Mouse (Mus musculus) intestine, embryonic 16.5 days (tissue): Measurements from ENCODE around the gene Nfu1. TPM values are rescaled to one million over a fixed set of nuclear protein-coding genes. Genes with fewer than 3 reads are reported as not detected.
"Not testable (repeated sequence)": the region's sequence is repeated elsewhere in the genome, so short reads cannot be mapped to it uniquely, and the experiment has no call there.

Experiments
- ATAC-seq: fragments of 200-750 bp; cut with Nextera tagmentation; 2 replicates; pipeline ENCODE4 v1.8.0; 2017; ENCODE audit warnings: moderate TSS enrichment, moderate library complexity
- H3K27ac ChIP-seq: fragments of 300-500 bp; sonication (generic); 2 replicates; pipeline ENCODE4 v1.5.1; 2014; ENCODE audit warnings: mild to moderate bottlenecking, low read length
- H3K27me3 ChIP-seq: fragments of 300-500 bp; sonication (generic); replicated peaks from 2 replicates; pipeline ENCODE4 v1.6.1; 2014; ENCODE audit warnings: low read length, control low read depth, mixed read lengths; ENCODE audit not compliant: control insufficient read depth, insufficient read depth
- H3K36me3 ChIP-seq: fragments of 300-500 bp; sonication (generic); 2 replicates; pipeline ENCODE4 v1.6.1; 2014; ENCODE audit warnings: low read length, control low read depth; ENCODE audit not compliant: control insufficient read depth, insufficient read depth
- H3K4me1 ChIP-seq: fragments of 300-500 bp; sonication (generic); 2 replicates; pipeline ENCODE4 v1.6.1; 2014; ENCODE audit warnings: low read length, control low read depth, mixed read lengths; ENCODE audit not compliant: control insufficient read depth, insufficient read depth
- H3K4me2 ChIP-seq: fragments of 300-500 bp; sonication (generic); 2 replicates; pipeline ENCODE4 v1.6.1; 2014; ENCODE audit warnings: low read depth, low read length, control low read depth
- H3K4me3 ChIP-seq: fragments of 300-500 bp; sonication (generic); 2 replicates; pipeline ENCODE4 v1.5.1; 2014; ENCODE audit warnings: mild to moderate bottlenecking, low read length
- H3K9ac ChIP-seq: fragments of 300-500 bp; sonication (generic); 2 replicates; pipeline ENCODE4 v1.6.1; 2014; ENCODE audit warnings: low read depth, low read length
- H3K9me3 ChIP-seq: fragments of 300-500 bp; sonication (generic); 2 replicates; pipeline ENCODE4 v1.6.1; 2016; ENCODE audit warnings: low read length, control low read depth; ENCODE audit not compliant: control insufficient read depth
- WGBS: fragments of 180-500 bp; shearing (Covaris S2); extraction: QIAGEN DNeasy Blood & Tissue Kit; methylation state at CpG from one replicate; pipeline ENCODE4 v1.1.7; 2014; 5-methylcytosine and 5-hydroxymethylcytosine counted together
- polyA plus RNA-seq: library from polyadenylated mRNA; unstranded; fragments of >200 nt; fragmentation: Nextera tagmentation; extraction: Ambion mirVana; gene quantifications from 2 replicates; pipeline ENCODE4 v1.2.1, GENCODE M21; 2015

Gene Nfu1
- polyA plus RNA-seq, 1 experiment from 2014 or later: 114 TPM

DNA sequence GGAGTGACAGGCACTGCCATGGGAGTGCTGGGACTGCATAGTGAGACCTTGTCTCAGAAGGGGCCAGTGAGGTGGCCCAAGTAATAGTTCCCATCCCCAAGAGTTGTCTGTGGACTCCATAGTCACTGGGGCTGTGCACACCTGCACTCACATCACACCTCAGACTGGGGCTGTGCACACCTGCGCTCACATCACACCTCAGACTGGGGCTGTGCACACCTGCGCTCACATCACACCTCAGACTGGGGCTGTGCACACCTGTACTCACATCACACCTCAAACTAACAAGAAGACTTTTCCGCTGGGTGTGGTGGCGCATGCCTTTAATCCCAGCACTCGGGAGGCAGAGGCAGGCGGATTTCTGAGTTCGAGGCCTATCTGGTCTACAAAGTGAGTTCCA is 39.7 kb downstream of the Nfu1 start:
- H3K27me3 ChIP-seq, H3K9ac ChIP-seq, H3K27ac ChIP-seq, ATAC-seq, H3K4me2 ChIP-seq, H3K9me3 ChIP-seq, H3K36me3 ChIP-seq, H3K4me3 ChIP-seq: not testable (repeated sequence)
- WGBS: over 99% methylated on average over 7 of the region's 7 CpGs
- peaks cover 14% of the 10 kb centered on the region for H3K4me1 ChIP-seq

DNA sequence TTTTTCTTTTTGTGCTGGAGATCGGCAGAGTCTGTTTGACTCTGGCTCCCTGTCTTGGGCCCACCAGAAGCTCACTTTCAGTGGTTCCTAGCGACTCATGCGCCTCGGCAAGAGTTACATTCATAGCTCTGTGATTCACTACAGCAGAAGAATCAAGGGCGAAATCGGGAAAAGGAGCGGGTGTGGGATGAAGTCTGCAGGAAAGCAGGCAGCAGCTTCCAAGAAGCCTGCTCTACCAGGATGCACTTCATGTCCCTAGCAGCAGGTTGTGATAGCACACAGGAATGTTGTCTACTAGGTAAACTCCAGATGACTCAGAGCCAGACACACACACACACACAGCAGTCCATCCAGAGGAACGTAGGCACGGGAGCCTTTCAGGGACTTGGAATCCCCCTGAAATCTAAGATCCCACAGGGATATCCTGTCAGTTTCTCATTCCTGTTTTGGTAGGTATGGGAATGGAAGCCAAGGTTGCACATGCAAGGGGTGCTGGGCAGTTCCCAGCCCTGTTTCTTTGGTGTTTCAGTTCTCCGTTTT is 42.9 kb downstream of the Nfu1 start:
- H3K4me1 ChIP-seq: no peaks in the 10 kb centered on the region
- H3K4me3 ChIP-seq: no peak overlapping the region
- no peaks in the 10 kb centered on the region for H3K9me3 ChIP-seq
- H3K27ac ChIP-seq: no peak overlapping the region
- ATAC-seq: no peak
- H3K36me3 ChIP-seq: peaks cover 10% of the 10 kb centered on the region; the same call in 1 of the 2 replicates
- 91% methylated on average over 10 of the region's 10 CpGs for WGBS
- no peak overlapping the region for H3K4me2 ChIP-seq
- no peaks in the 10 kb centered on the region for H3K27me3 ChIP-seq
- no peak overlapping the region for H3K9ac ChIP-seq

DNA sequence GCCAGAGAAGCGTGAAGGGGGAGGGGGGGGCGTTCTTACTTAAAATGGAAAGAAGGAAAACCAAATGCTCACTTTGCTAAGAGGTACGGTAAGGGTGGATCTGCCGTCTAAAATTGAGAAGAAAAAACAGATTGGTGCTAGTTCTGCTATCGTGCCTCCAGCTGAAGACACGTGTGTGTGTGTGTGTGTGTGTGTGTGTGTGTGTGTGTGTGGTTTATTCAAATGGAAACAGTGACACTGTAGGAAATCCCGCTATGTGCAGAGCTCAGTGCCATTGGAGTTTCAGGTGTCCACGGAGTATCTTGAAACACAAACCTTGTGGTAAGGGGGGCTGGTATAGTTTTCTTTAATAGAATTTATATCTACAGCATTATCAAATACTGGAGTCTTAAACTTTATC is 45.2 kb downstream of the Nfu1 start:
- Histone ChIP-seq H3K9me3 (no peaks in the 10 kb centered on the region), H3K4me3 (no peak overlapping the region), H3K36me3 (peaks cover 25% of the 10 kb centered on the region), H3K4me2 (no peak overlapping the region), H3K9ac (no peak overlapping the region), H3K27me3 (no peaks in the 10 kb centered on the region), H3K4me1 (no peaks in the 10 kb centered on the region), H3K27ac (no peak overlapping the region)
- no peak for ATAC-seq
- 93% methylated on average over 8 of the region's 8 CpGs for WGBS

DNA sequence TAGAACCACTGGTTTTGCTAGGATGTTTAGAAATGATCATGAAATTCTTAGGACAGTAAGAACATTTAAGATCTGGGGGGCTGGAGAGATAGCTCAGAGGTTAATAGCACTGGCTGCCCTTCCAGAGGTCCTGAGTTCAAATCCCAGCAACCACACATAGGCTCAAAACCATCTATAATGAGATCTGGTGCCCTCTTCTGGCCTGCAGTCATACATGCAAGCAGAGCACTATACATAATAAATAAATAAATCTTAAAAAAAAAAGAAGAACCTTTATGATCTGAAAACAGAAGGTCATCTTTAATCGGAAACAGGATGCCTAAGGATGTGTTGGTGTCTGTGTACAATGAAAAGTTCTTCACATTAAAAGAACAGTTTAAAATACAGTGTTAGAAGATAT is 50.7 kb downstream of the Nfu1 start:
- Histone ChIP-seq H3K9ac (no peak overlapping the region), H3K27ac (no peak overlapping the region), H3K27me3 (no peaks in the 10 kb centered on the region), H3K4me3 (no peak overlapping the region), H3K4me1 (no peaks in the 10 kb centered on the region), H3K36me3 (peaks cover 28% of the 10 kb centered on the region), H3K9me3 (no peaks in the 10 kb centered on the region), H3K4me2 (no peak overlapping the region)
- ATAC-seq: no peak
- WGBS: 90% methylated on average over 1 of the region's 1 CpGs

DNA sequence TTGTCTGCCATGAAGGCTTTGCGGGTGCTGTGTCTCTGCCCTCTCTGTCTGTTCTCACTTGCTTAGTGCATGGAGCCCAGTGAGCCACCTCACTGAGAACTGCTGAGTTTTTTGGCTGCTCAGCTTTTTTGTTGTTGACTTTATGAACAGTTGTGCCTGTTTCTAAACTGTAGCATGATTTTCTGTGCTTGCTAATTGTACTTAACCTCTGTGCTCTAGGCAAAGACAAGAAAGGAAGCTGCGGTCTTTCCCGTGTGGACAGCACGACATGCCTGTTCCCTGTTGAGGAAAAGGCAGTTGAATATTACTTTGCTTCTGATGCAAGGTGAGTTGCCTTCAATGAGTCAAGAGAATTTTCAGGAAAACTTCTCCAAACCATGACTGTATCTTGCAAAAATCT is 54.5 kb downstream of the Nfu1 start:
- Histone ChIP-seq H3K9me3 (no peaks in the 10 kb centered on the region), H3K36me3 (peaks cover 35% of the 10 kb centered on the region)
- WGBS: 97% methylated on average over 4 of the region's 4 CpGs

DNA sequence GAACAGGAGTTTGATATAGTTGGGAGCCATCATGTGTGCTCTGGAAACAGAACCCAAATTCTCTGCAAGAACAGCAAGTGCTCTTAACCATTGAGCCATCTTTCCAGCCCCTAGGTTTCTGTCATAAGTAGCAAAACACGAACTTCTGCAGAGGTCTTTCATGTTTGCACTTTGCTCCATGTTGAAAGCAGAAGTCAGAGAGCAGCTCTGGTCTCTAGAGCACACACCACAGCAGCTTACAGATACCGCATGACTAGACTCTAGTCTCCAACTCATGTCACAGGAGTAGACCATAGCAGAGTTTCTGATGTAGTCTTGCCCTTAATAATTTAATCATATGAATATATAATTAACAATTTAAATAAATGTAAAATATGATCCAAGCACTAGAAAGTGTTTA is 59.2 kb downstream of the Nfu1 start:
- Histone ChIP-seq H3K36me3 (peaks cover 32% of the 10 kb centered on the region), H3K4me3 (no peak overlapping the region), H3K9me3 (no peaks in the 10 kb centered on the region), H3K4me2 (no peak overlapping the region), H3K4me1 (peaks cover 8% of the 10 kb centered on the region), H3K27me3 (no peaks in the 10 kb centered on the region), H3K27ac (no peak overlapping the region), H3K9ac (no peak overlapping the region)
- ATAC-seq: no peak
- 83% methylated on average over 2 of the region's 2 CpGs for WGBS

More for the DNA sequence above, 54.5 kb downstream of the Nfu1 start:
- Histone ChIP-seq H3K27me3 (no peaks in the 10 kb centered on the region), H3K9ac (no peak overlapping the region), H3K27ac (no peak overlapping the region), H3K4me2 (no peak overlapping the region), H3K4me3 (no peak overlapping the region), H3K4me1 (no peaks in the 10 kb centered on the region)
- no peak for ATAC-seq

DNA sequence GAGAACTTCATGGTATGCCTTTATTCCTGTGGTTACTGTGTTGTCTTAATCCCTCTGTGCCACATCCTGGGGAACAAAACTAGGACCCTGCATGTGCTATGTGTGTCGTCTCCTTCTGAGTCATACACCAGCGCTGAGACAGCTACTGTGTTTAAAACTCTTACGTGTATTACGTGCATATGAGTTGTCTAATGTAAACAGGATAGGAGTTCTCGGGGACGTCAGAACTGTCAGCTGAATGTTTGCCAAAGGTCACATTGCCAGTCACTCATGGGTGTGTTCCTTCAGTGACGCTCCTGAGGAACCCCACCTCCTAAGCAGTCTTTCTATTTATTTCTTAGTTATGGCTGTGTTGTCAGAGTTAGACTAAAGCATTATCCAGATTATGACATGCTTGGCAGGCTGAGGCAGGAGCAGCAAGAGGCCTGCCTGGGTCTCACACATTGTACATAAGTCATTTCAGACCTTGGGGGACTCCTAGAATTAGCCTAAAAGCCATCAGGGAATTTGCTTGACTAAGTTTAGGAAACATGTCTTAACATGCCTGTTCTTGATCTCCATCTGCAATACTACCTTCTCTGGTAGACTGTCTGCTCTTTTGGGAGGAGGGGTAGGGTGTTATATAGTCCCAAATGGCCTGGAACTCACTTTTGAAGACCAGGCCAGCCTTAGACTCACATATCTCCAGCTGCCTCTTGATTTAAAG is 60.3 kb downstream of the Nfu1 start:
- Histone ChIP-seq H3K36me3 (peaks cover 32% of the 10 kb centered on the region), H3K4me1 (peaks cover 8% of the 10 kb centered on the region), H3K9ac (no peak overlapping the region), H3K4me3 (no peak overlapping the region), H3K9me3 (no peaks in the 10 kb centered on the region), H3K27ac (peak overlapping the region; percentile 59; the same call in 1 of the 2 replicates), H3K27me3 (no peaks in the 10 kb centered on the region), H3K4me2 (no peak overlapping the region)
- ATAC-seq: peak; percentile 87
- WGBS: 34% methylated on average over 7 of the region's 7 CpGs

- peaks cover 29% of the 10 kb centered on the region for H3K36me3 ChIP-seq
- no peaks in the 10 kb centered on the region for H3K27me3 ChIP-seq
- ATAC-seq: no peak
- WGBS: 88% methylated on average over 4 of the region's 4 CpGs
- H3K4me1 ChIP-seq: peaks cover 8% of the 10 kb centered on the region
- H3K4me2 ChIP-seq: no peak overlapping the region
- H3K9me3 ChIP-seq: no peaks in the 10 kb centered on the region
- H3K4me3 ChIP-seq: no peak overlapping the region
- H3K27ac ChIP-seq: no peak overlapping the region
- no peak overlapping the region for H3K9ac ChIP-seq
Observed at GRCm38 (mm10) chr6:87070641-87071040, 61.6 kb downstream of the Nfu1 start.

- no peak overlapping the region for H3K9ac ChIP-seq
- no peaks in the 10 kb centered on the region for H3K9me3 ChIP-seq
- no peak for ATAC-seq
- H3K4me1 ChIP-seq: peaks cover 8% of the 10 kb centered on the region
- H3K36me3 ChIP-seq: peaks cover 19% of the 10 kb centered on the region
- no peak overlapping the region for H3K4me2 ChIP-seq
- no peaks in the 10 kb centered on the region for H3K27me3 ChIP-seq
- H3K27ac ChIP-seq: no peak overlapping the region
- 57% methylated on average over 4 of the region's 4 CpGs for WGBS
- no peak overlapping the region for H3K4me3 ChIP-seq
Observed at GRCm38 (mm10) chr6:87072759-87073158, 63.7 kb downstream of the Nfu1 start.
